Mouse (Mus musculus) stomach, postnatal 0 days (tissue): Measurements from ENCODE around the gene Gamt.

Experiments
- CTCF ChIP-seq: IDR thresholded peaks from 2 replicates; pipeline ENCODE4 v1.5.1; 2016; ENCODE audit warnings: antibody characterized with exemption, low read depth, mild to moderate bottlenecking, moderate library complexity
- EP300 ChIP-seq: optimal IDR thresholded peaks from 2 replicates; pipeline ENCODE3; 2016; ENCODE audit warnings: antibody characterized with exemption

DNA sequence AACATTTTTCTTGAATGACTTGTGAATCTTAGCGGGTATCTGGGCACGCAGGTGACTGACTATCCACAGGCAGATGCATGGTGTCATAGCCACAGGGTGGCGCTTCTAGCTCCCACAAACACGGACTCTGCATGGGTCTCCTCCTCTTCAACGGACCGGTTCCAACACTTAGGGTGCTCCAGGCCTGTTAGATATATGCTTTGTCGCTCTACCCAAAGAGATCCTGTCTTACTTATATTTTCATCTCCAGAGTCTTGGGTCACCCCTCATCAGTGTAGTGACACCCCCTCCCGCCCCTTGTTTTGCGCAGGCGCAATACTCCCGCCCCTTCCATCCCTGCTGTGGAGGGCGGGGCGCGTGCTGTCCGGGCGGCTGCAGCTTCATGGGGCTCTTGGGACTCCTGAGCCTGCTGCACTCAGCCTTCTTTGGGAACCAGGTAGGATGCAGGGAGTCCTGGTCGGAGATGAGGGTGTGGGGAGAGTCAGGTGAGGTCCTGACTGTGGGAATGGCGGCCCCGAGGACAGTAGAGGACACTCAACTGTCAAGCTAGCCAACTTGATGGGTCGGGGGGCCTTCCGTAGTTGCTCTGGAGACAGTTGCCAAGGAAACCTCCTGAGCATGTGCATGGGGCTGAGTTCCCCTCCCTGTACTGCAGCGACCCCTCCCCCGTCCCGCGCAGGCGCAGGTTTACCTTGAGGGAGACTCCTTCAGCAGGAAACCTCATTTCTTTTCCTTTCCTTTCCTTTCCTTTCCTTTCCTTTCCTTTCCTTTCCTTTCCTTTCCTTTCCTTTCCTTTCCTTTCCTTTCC, 35.0 kb upstream of the Gamt start, which contains the start of gene Apc2:
- TF ChIP-seq CTCF (peak; percentile 80), EP300 (no peak)
